Mouse (Mus musculus) spleen, postnatal 4 days (tissue): Measurements from ENCODE around the gene Tex36.

Experiments used
- DNase-seq, 2 experiments: peaks; one replicate each; pipeline ENCODE4 v3.0.0; 2022; ENCODE audit warnings: low spot score in 2 of 2

Gene Tex36

DNA sequence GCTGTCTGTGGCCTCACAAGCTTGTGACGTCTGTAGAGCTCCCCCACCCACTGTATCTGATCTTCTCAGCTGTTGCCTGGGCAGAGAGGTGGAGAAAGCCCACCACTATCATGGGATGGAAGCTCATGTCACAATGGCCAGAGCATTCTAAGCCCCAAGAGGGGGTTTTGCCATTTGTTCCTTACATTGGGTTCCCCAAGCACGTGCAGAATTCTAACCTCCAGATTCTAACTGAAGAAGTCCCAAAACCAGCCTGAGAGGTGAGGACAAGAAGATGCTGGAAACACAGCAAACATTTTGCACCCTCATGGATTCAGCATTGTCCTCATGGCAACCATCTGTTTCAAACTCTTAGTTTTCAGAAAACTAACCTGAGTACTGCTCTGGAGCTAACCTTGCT is at the start of gene Tex36:
Tex36 (minus strand) TSS at position 101 of the 400 bp plus-strand sequence.
- no peak for DNase-seq

DNA sequence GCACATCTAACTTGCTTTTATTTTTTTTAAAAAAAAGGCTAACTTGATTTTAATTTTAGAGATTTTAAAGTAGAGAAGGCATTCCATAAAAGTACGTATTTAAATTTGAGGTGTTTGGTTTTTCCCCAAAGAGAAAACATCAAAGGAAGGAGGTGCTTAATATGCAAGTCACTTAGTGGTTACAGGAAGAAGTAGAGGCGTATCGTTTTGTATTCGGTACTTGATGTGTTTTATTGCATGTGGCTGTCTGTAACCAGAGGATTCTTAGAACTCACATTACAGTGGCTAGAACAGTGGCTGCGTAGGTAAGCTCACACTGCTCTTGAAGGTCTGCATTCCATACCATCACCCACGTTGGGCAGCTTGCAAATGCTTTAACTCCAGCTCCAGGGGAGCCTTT is 43.8 kb upstream of the Tex36 start:
- no peak for DNase-seq

DNA sequence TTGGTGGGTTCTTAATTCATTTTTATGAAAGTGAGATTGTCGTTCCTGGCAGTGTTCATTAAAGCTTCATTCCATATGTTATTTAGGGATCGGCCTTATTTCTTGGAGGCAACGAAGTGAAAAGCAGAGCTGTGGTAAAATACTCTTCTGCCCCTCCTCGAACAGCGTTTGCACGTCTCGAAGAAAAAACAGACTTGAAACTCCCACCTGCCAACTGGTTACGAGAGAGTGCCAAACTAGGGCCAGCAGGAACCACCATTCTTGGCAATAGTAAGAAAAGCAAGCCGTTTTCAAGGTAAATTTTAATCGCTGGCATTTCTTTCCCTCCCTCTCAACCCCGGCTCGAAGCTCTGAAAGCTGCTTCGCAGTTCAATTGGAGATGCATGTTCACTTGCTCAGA is 36.9 kb upstream of the Tex36 start:
- no peak for DNase-seq

DNA sequence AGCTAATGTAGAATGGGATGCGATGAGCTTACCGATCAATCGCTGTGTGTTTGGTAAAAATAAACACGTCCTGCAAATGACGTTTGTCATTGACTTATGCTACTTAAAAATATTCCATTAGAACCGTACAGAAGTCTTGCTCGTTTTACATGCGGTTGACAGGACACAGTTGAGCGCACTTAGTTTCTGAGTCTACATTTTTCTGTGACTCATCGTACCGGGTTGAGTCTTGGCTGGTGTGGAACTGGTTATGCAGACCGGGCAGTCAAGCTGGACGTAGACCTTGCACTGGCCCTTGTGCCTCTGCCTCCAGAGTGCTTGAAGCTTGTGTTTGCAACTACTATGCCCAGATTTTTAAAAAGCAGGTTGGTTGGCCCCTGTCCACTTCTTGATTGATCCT is 36.3 kb upstream of the Tex36 start:
- DNase-seq: no peak

DNA sequence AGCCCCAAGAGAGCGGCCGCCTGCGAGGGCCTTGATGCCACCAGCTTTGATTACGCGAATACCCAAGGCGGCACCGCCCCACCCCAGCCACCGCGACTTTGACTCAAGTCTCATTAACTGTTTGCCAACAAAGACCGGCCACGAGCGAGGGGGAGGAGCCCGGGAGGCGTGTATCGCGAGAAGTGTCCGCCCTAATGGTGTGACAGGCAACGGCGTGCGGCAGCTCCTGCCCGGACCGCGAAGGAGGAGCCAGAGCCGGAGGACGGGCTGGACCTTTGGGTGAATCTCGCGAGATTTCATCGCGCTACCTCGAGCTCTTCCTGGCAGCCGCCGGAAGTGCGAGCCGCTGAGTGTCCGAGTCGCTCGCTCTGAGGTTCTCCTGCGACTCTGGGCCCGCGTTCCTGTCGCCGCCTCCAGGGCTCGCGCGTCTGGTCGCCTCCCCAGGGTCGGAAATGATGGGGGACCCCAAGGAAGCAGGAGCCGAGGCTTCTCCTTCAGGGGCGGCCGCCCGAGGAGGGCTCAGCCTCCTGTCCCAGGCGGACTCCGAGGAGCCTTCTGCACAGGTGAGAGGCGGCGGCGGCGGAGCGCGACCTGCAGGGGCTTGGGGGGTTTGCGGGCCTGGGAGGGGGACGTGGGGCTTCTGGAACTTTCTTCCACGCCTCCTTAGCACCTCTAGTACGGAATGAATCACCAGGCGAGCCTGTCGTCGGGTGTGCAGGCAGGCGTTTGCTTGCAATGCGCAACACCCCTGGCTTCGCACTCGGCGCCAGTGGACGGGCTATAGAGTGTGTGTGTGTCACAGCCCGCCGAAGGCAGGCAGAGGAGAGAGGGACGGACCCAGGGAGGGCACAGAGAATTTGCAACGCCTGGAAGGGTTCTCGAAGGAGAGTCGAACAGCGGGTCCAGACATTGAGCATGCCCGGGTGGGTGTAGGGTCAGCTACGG is 35.7 kb upstream of the Tex36 start, which contains the start of gene Edrf1:
Edrf1 (plus strand) TSS at position 183 of the 945 bp plus-strand sequence.
- DNase-seq: peak; percentile 98

DNA sequence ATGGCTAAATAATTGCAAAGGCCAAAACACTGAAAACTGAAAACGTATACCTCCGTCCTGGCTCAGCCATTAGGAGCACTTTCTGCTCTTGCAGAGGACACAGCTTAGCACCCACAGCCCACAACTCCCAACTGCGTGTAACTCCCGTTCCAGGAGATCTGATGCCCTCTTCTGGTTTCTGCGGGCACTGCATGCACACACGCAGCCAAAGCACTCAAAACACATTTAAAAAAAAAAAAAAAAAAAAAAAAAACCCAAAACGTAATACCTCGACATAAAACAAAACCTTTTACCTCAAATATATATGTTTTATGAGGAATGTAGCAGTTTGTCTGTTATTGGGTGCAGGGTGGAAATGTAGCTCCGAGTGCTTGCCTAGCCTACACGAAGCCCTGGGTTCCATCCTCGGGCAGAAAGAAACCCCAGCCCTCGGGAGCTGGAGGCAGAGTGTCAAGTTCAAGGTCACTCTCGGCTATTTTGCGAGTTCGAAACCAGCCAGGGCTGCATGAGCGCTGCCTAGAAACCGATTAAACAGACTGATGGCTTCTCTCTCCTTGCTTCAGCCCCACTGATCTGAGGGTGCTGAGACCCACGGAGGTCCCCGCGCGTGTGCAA is 34.9 kb upstream of the Tex36 start:
- DNase-seq: peak; percentile 84 to 93

DNA sequence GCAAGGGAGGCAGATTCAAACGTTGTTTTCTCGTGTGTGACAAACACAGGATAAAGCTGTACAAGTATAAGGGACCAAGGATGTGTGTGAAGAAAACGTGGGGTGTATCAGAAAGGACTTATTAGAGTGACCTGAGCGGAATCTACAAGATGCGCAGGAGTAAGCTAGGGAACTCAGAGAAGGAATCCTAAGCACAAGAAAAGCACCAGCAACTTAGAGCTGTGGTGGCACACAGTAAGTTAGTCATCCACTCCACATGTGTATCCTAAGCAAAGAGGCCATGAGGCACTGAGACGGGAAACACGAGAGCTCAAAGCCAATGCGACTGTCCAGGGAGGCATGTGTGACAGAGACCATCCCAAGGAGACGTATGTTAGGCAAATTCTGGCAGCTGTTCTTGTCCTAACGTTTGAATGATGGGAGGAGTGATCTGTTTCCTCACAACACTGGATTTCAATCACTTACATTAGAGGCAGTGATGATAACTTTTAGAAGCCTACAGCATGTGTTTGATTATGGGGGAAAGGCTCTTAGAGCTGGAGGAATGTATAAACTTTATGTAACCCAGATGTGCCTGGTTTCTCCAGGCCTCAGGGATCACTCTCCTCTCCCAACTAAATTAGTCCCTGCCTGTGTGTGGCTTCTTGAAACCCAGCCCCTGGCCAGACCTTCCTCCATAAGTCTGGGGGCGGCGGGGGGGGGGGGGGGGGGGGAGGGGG is 33.1 kb upstream of the Tex36 start:
- DNase-seq: no peak

DNA sequence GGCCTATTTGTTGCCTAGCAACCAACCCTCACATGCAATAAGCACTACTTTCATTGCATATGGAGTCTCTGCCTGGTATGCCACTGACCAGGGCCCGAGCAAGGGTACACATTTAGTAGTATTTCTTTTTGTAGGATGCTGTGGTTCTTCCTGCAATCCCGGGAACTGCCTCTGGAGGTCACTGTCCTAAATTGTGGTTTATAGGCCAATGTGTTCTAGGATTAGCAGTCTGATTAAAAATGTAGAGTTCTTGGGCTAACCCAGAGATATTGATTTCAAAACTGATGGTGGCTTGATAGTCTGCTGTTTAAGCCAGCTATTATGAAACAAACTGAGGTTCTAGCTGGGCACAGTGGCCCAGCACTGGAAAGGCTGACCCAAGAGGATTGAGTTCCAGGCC is 30.5 kb upstream of the Tex36 start:
- peak; percentile 50 to 77 for DNase-seq

DNA sequence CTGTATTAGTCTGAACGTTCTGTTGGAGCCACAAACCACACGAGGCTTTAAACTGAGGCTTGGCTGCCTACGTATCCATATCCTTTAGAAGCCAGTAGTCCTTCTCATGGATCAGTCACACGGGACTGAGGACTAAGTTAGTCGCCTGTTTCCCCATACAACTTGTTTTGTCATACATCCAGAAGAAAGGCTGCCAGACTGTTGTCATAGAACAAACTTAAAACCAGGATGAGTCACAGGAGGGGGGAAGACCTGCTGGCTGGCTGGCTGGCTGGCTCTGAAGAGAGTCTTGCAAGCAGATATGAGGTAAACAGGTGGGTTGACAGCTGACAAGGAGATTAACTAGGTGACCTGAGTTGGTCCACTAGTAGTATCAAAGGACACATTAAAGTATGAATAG is 28.9 kb upstream of the Tex36 start:
- DNase-seq: no peak

DNA sequence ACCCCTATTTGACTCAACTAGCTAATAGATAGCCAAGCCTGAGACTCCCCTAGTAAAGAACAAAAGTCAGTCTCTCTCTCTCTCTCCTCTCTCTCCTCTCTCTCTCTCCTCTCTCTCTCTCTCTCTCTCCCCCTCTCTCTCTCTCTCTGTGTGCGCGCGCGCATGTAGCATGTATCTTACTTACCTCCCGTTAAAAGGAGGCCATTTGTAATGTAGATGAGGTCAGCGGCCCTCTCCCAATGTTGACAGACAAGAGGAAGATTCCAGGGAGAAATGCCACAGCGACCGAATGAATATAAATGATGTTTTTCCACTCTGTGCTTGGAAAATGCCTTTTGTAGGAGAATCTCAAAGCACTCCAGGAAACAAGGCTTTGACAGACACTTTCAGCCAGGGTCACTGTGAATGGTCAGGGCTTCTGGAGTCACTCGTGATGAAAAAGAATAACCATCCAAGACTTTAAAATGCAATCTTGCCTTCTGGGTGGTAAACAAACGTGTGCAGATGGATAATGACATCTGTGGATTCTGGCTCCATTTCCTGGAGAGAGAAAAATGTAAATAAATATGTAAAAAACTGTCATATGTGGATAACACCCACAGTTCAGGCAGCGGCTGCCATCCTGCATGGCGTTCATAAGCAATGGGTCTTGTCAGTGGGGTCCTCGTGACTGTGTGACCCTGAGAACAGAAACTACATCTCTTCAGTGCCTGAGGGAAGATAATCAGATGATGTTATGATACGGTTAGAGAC is 25.4 kb upstream of the Tex36 start:
- no peak for DNase-seq

DNA sequence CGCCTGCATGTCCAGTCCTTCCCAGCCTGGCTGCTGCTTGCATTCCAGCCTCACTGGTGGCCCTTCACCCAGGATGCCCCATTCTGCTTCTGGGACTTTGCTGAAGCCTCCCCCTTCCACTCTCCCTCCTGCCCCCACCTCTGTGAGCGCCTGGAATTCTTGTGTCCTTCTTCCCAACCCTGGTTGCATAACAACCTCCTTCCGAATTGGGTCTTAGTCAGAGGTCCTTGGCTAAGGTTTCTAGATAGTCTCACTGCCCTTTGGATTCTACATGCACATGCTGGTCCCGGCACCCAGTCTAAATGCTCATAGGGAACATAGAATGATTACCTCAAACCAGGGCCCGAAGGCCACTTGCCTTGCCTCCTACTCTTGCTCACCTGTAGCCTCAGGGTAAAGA is 21.3 kb upstream of the Tex36 start:
- DNase-seq: no peak

DNA sequence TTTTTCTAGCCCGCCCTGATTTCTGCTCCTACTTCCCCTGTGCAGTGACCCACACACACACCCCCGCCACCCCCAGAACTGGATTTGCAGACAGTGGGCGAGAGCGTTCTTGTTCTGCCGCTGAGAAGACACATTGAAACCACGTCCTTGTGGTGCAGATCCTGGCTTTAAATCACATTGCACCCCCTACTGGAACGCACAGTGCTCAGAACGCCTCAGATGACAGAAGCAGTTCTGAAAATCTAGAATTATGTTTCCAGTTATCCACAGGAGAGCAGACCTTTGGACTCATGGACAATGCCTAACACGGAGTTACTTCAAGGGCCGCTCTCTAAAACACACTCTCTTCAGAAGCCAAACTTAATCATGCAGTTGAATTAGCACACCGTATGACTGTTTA is 18.8 kb upstream of the Tex36 start:
- no peak for DNase-seq

DNA sequence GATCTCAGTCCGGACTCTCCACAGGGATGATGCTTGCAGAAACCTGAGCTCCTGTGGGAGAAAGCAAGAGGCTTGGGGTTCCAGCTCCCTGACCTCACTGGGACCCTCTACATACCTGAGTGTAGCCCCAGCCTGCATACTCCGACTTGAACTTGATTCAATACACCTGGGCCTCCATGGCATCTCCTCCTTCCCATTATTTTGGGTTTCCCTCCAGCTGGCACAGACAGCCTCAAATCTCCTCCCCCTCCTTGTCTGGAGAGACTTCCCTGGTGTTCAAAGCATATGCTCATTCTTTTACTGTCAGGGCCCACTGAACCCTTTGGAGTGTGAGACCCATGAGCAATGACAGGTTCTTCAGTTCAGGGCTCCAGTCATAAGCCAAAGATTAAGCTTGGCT is 11.0 kb upstream of the Tex36 start:
- no peak for DNase-seq

DNA sequence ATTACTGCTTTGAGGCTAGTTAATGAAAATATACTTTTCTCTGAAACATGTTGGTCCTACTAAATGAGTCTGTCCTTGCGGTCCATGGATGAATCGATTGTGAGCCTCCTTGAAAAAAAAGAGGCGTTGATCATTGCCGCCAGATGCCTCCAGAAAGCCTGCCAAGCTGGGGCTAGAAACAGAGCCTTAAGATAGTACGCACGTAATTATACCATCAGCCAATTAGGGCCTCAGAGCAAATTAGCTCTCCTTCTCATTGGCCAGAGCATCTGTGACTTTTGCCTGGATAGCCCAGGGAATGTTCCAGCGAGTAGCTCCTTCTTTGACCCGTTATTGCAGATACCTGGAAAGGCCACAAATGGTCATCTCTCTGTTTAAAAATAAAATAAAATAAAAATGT is 7.6 kb upstream of the Tex36 start:
- DNase-seq: no peak

DNA sequence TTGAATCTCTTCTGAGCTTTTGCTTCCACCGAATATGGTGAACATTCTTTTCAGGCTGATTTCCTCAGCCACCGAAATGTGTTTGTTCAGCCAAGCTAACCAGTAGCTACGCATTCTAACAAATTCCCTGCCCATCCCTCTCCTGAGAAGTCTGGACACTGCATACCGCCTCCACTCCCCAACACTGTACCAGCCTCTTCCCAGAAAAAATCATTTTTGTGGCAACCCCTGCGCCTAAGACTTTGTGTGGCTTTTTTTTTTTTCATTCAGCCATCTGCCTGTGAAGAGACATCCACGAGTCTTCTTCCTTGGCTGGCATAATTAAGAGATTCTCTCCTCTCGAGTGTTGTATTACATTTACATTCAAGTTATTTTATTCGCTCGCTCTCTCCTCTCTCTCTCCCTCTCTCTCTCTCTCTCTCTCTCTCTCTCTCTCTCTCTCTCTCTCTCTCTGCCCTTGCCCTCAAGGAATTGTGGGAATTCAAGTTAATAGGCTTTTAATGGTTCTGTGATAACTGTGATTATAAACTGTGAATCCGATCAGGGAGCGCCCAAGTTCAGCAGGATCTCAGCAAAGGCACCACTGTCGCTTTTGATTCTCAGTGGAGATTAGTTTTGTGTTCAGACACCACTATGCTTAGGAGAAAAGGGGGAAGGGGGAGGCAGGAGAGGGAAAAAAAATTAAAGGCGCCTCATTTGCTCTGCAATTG is 6.8 kb upstream of the Tex36 start:
- DNase-seq: no peak

DNA sequence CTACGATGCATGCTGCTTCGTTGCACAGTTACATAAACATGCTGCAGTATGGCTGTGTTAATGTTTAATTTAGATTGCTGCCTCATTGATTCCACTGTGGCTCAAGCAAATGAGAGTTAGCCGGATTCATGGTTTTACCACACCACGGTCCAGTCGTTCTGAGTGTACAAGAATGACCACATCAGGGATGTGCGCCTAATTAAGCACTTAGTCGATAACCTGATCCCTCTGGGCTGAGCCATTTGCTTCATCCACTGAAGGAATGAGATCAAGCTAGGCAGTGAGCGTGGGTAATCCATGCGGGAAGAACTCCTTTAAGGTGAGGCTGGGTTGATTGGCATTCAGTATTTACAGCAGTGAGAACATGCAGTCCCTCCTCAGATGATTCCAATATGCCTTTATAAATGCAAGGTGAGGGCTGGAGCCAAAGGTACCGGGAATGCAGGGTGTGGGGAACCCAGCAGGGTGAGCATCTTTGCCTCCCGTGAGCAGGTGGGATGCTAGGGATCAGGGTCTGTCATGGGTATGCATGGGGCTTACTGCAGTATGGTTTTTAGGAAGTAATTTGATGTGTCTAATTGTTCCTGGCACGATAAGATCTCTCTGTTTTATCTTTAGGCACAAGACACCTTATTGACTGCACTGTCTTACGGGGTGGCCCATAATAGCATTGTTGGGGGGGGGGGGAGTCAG is 6.1 kb upstream of the Tex36 start:
- no peak for DNase-seq

DNA sequence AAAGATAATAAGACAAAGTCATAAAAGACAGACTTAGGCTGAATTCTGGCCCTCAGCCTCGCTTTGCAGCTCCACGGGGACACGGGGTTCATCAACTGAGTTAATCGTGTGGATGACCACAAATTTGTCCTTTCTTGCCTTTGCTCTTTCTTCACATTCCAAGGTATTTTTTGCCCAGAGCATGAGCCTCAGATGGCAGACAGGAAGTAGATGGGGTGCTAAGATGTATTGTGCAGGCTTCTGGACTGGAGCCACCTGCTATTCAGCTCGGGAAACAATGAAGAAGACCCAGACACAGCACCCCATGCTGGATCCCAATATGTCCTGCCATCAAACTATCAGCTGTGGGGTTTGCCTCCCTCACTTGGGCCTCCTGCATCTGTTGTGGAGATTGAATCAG is 5.4 kb upstream of the Tex36 start:
- no peak for DNase-seq

DNA sequence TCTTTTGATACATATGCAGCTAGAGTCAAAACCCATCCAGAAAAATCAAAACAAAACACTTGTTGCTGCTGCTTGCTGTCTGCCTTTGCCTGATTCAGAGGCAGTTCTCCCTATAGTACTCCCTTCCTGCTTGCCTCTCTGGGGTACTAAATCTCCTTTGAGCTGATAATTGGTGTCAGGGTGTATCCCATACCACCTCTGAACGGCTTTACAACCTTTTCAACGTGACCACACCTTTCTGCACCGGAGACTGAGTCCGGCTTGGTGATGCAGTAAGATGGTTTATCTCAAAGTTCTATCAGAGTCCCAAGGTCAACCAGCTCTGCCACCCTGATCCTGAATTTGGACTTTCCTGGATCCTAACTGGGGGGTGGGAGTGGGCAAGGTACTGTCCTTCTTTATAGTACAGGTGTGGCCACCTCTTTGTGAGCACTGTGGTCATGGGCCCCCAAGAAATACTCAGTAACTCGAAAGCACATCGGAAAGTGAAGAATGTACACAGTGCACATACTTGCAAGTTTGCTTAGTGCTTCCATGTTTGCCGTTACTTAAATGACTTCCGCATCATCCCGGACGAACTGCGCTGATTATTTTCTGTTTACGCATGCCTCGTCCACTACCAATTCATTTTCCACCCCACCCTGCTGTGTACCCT is 2.6 kb upstream of the Tex36 start:
- DNase-seq: no peak

DNA sequence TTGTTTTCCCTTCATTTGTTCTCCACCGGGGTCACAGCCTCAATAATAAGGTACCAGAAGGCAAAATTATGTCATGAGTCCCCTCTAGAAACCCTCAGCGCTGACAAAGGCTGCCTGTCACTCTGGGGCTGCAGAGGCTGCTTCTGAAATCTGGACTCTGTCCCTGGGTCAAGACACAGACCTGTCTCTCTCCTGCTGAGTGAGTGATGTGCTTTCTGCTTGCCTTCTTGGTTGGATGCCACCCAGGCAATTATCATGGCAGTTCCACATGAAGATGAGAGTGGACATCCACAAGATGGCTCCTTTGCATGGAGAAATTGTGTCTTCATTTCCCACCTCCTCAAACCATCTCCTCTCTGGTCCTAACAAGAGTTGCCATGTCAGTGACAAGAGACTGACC is 1.2 kb upstream of the Tex36 start:
- no peak for DNase-seq

DNA sequence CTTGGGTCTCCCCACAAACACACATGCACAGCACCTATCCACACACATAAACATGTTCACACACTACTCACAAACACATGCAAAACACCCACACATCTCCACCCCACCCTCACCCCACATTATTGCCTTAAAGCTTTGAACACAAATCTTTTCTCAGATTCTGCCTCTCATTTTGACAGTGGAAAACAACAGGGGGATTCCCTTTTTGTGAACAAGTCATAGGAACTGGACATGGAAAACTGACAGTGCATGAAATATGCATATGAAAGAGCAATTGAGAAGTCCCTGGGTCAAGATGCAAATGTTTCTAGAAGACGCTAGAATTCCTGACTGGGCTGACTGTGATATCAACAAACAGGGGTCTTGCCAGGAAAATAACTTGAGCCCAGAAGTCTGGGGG is 1.4 kb downstream of the Tex36 start:
- no peak for DNase-seq
